Mouse (Mus musculus): ENCODE data around the gene Ube2v1.

DNA sequence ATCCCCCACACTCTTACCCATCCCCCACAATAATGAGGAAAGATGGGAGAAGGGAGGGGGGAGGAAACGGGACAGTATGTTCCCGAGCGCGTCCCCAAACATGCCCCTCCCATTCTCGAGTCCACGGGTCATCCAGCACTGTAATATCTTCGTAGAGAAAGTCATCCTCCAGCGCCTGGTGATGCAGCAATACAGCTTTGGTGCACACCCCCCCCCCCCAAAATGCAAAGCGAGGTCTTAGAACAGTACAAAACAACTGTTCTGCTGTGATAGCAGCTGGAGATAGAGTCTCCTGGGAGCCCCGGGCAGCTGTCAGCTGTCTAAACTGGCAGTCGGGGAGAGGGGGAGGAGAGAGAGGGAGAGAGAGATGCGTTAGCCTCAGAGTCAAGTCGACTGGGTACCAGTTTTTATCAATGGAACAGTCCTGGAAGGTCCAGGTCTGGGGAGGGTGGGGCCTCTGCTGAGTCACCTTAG, 40.4 kb upstream of the Ube2v1 start:
- TF ChIP-seq MAFK (IDR thresholded peaks at IDR 0.05; ENCODE audit: insufficient read depth, low read depth, low read length) (no peak), ZNF384 (IDR thresholded peaks at IDR 0.05; ENCODE audit: low read depth, low read length) (no peak), CHD2 (IDR thresholded peaks at IDR 0.05; ENCODE audit: low read depth, low read length) (no peak), ZC3H11A (IDR thresholded peaks at IDR 0.05; ENCODE audit: borderline replicate concordance, low read depth, low read length) (no peak), HCFC1 (IDR thresholded peaks at IDR 0.05; ENCODE audit: borderline replicate concordance, insufficient read depth, low read length) (no peak)
